Comparison of ENCODE assay signal across 8 mouse cellular contexts in genomic region chr17:14288015-14288616, GRCm38 (mm10). TPM values are rescaled to one million over a fixed set of nuclear protein-coding genes. Genes with fewer than 3 reads are reported as not detected.
DNase-seq lines count a peak whose midpoint lies in the region; ATAC-seq and TF ChIP-seq lines count a peak whose summit lies in the region.

No protein-coding gene starts in this region.

- TF ChIP-seq CTCF in bone marrow, adult 2 months (IDR thresholded peaks at IDR 0.05; ENCODE audit: control insufficient read depth, insufficient read depth, low read length), result peak; percentile 59
- peak; percentile 87 for TF ChIP-seq CTCF in liver, postnatal 0 days (IDR thresholded peaks at IDR 0.05; ENCODE audit: low read depth)

- no peak overlapping the region for H3K4me2 ChIP-seq in embryonic facial prominence, embryonic 13.5 days
- H3K4me2 ChIP-seq in liver, postnatal 0 days (ENCODE audit: low read depth, low read length), result no peak overlapping the region

- no peaks in the 10 kb centered on the region for H3K36me3 ChIP-seq in embryonic facial prominence, embryonic 13.5 days
- no peaks in the 10 kb centered on the region for H3K36me3 ChIP-seq in heart, embryonic 10.5 days
- H3K36me3 ChIP-seq in liver, postnatal 0 days (replicated peaks; ENCODE audit: insufficient read depth, low read length), result no peaks in the 10 kb centered on the region

- H3K27me3 ChIP-seq in embryonic facial prominence, embryonic 13.5 days, result peaks cover 14% of the 10 kb centered on the region; the same call in 1 of the 2 replicates
- H3K27me3 ChIP-seq in heart, embryonic 10.5 days (ENCODE audit: insufficient read depth, poor library complexity, severe bottlenecking), result peaks cover 98% of the 10 kb centered on the region
- H3K27me3 ChIP-seq in liver, postnatal 0 days (ENCODE audit: insufficient read depth, low read length), result no peaks in the 10 kb centered on the region

- H3K4me1 ChIP-seq in bone marrow, adult 2 months (ENCODE audit: control insufficient read depth, insufficient read depth, low read length), result no peaks in the 10 kb centered on the region
- peaks cover 32% of the 10 kb centered on the region for H3K4me1 ChIP-seq in embryonic facial prominence, embryonic 13.5 days
- no peaks in the 10 kb centered on the region for H3K4me1 ChIP-seq in heart, embryonic 10.5 days
- H3K4me1 ChIP-seq in liver, postnatal 0 days (ENCODE audit: insufficient read depth), result no peaks in the 10 kb centered on the region

- WGBS in bone marrow, adult 2 months, result 42% methylated on average over 7 of the region's 7 CpGs
- WGBS in embryonic facial prominence, embryonic 13.5 days, result 41% methylated on average over 7 of the region's 7 CpGs
- 40% methylated on average over 7 of the region's 7 CpGs for WGBS in heart, embryonic 10.5 days
- WGBS in liver, postnatal 0 days (ENCODE audit: insufficient replicate concordance), result 49% methylated on average over 7 of the region's 7 CpGs

- TF ChIP-seq EP300 in liver, postnatal 0 days (IDR thresholded peaks at IDR 0.05; ENCODE audit: low read depth), result no peak

- no peak overlapping the region for H3K9ac ChIP-seq in embryonic facial prominence, embryonic 13.5 days
- no peak overlapping the region for H3K9ac ChIP-seq in liver, postnatal 0 days (replicated peaks)

- no peak overlapping the region for H3K4me3 ChIP-seq in bone marrow, adult 2 months (replicated peaks; ENCODE audit: control insufficient read depth, low read depth, low read length)
- H3K4me3 ChIP-seq in embryonic facial prominence, embryonic 13.5 days, result no peak overlapping the region
- H3K4me3 ChIP-seq in heart, embryonic 10.5 days, result no peak overlapping the region
- no peak overlapping the region for H3K4me3 ChIP-seq in liver, postnatal 0 days (ENCODE audit: low read depth, low read length)

- 0 out of 2 replicates have a peak, but pooled peaks have one; percentile 64 for ATAC-seq in embryonic facial prominence, embryonic 13.5 days (ENCODE audit: insufficient number of reproducible peaks, insufficient read depth, low FRiP score, low TSS enrichment, low read depth)
- no peak; the same call in 1 of the 2 replicates for ATAC-seq in liver, postnatal 0 days

- TF ChIP-seq POLR2A in bone marrow, adult 2 months (IDR thresholded peaks at IDR 0.05; ENCODE audit: borderline replicate concordance, control insufficient read depth, low read depth, low read length), result no peak

- no peak overlapping the region for H3K27ac ChIP-seq in bone marrow, adult 2 months (ENCODE audit: control insufficient read depth, insufficient read depth, low read depth, low read length, poor library complexity)
- no peak overlapping the region for H3K27ac ChIP-seq in embryonic facial prominence, embryonic 13.5 days
- no peak overlapping the region for H3K27ac ChIP-seq in heart, embryonic 10.5 days
- no peak overlapping the region for H3K27ac ChIP-seq in liver, postnatal 0 days (ENCODE audit: low read depth)

- H3K9me3 ChIP-seq in embryonic facial prominence, embryonic 13.5 days, result no peaks in the 10 kb centered on the region
- H3K9me3 ChIP-seq in heart, embryonic 10.5 days, result no peaks in the 10 kb centered on the region
- H3K9me3 ChIP-seq in liver, postnatal 0 days (ENCODE audit: low read length), result no peaks in the 10 kb centered on the region

- peak; percentile 38 for DNase-seq in 416B (ENCODE audit: low read depth)
- DNase-seq in heart, embryonic 10.5 days (ENCODE audit: low spot score), result peak; percentile 88
- DNase-seq in kidney, postnatal 14 days, result peak; percentile 82
- peak; percentile 82 for DNase-seq in liver, postnatal 0 days
- DNase-seq in ovary, postnatal 10 days (ENCODE audit: low spot score), result peak; percentile 71
- DNase-seq in thymus, postnatal 10 days (ENCODE audit: low spot score in 2 of 2), result peak; percentile 23 to 67

RNA-seq across cellular contexts. Expression of gene Smoc2, which starts 8.8 kb away (rescaled TPM):
- 1.8 and 2.4 TPM in 2 replicates for polyA plus RNA-seq in bone marrow, adult 2 months (2011; ENCODE audit: insufficient read depth, insufficient read length, low replicate concordance, missing spikeins)
- polyA plus RNA-seq in embryonic facial prominence, embryonic 13.5 days (2015; fragmentation: Nextera tagmentation; extraction: Ambion mirVana), result 122 and 178 TPM in 2 replicates
- 9.6 and 31.5 TPM in 2 replicates for polyA plus RNA-seq in heart, embryonic 10.5 days (2016; fragmentation: Nextera tagmentation; extraction: Ambion mirVana)
- polyA plus RNA-seq in liver, postnatal 0 days (2015; fragmentation: Nextera tagmentation; extraction: Ambion mirVana), result 40.0 and 44.6 TPM in 2 replicates

Comparison
In these comparisons a context has a peak if more than half of its experiments do, and no peak if none do; other contexts are left out.
1. DNase-seq: peak in every context shown above with its lines; median percentile 88 in heart, embryonic 10.5 days; 82 in kidney, postnatal 14 days; 82 in liver, postnatal 0 days; 71 in ovary, postnatal 10 days; 45 in thymus, postnatal 10 days; 38 in 416B.